Mouse (Mus musculus): ENCODE results near the gene Usf3.

- TF ChIP-seq EP300 (IDR thresholded peaks at IDR 0.05; ENCODE audit: insufficient read depth, low read depth, low read length) (no peak), CTCF (IDR thresholded peaks at IDR 0.05) (no peak), POLR2A (IDR thresholded peaks at IDR 0.05; ENCODE audit: insufficient read depth, low read depth, low read length) (no peak)
Observed at GRCm38 (mm10) chr16:44132300-44132699, 40.7 kb upstream of the Usf3 start.

Data from heart, adult 2 months (tissue).